Mouse (Mus musculus): Measurements from ENCODE around the gene Stat6.
"Not testable (repeated sequence)": the region's sequence is repeated elsewhere in the genome, so short reads cannot be mapped to it uniquely, and the experiment has no call there.

Stat6 gene

GRCm38 (mm10) chr10:127652906-127653638 lies 10.3 kb downstream of the Stat6 start:
- no peak for DNase-seq

- no peak for DNase-seq
Observed at GRCm38 (mm10) chr10:127654970-127655579, 12.3 kb downstream of the Stat6 start.

GRCm38 (mm10) chr10:127657617-127658016 lies 14.8 kb downstream of the Stat6 start:
- DNase-seq, result not testable (repeated sequence)

GRCm38 (mm10) chr10:127658076-127658475 lies 15.3 kb downstream of the Stat6 start:
- no peak for DNase-seq

GRCm38 (mm10) chr10:127659551-127659950 lies 16.8 kb downstream of the Stat6 start:
- DNase-seq, result no peak

- no peak for DNase-seq
Observed at GRCm38 (mm10) chr10:127661291-127661914, 18.6 kb downstream of the Stat6 start.

GRCm38 (mm10) chr10:127661915-127662663 lies 19.3 kb downstream of the Stat6 start:
- DNase-seq, result peak; percentile 78

- DNase-seq, result peak; percentile 72
Observed at GRCm38 (mm10) chr10:127662666-127663253, 20.0 kb downstream of the Stat6 start.

GRCm38 (mm10) chr10:127663590-127663989 lies 20.8 kb downstream of the Stat6 start:
- no peak for DNase-seq

- DNase-seq, result no peak
Observed at GRCm38 (mm10) chr10:127664166-127664565, 21.4 kb downstream of the Stat6 start.

GRCm38 (mm10) chr10:127664891-127665290 lies 22.1 kb downstream of the Stat6 start:
- no peak for DNase-seq

- no peak for DNase-seq
Observed at GRCm38 (mm10) chr10:127665366-127666181, 22.8 kb downstream of the Stat6 start.

GRCm38 (mm10) chr10:127666501-127667268 lies 23.9 kb downstream of the Stat6 start, which contains the start of gene Nemp1:
TSS of gene Nemp1 (plus strand) at chr10:127666901.
- DNase-seq, result peak; percentile 82

GRCm38 (mm10) chr10:127667269-127668092 lies 24.7 kb downstream of the Stat6 start:
- DNase-seq, result peak; percentile 70

- DNase-seq, result peak; percentile 90
Observed at GRCm38 (mm10) chr10:127668093-127669050, 25.6 kb downstream of the Stat6 start, which contains the start of gene Nab2. TSS of gene Nab2 (minus strand) at chr10:127668568.

GRCm38 (mm10) chr10:127669170-127669569 lies 26.4 kb downstream of the Stat6 start:
- peak; percentile 46 for DNase-seq

- DNase-seq, result no peak
Observed at GRCm38 (mm10) chr10:127670185-127670584, 27.4 kb downstream of the Stat6 start.

GRCm38 (mm10) chr10:127671276-127671675 lies 28.5 kb downstream of the Stat6 start:
- peak; percentile 59 for DNase-seq

Measured in thymus, postnatal 14 days (tissue).